ENCODE assay signal across 16 mouse cellular contexts in the genomic region with DNA sequence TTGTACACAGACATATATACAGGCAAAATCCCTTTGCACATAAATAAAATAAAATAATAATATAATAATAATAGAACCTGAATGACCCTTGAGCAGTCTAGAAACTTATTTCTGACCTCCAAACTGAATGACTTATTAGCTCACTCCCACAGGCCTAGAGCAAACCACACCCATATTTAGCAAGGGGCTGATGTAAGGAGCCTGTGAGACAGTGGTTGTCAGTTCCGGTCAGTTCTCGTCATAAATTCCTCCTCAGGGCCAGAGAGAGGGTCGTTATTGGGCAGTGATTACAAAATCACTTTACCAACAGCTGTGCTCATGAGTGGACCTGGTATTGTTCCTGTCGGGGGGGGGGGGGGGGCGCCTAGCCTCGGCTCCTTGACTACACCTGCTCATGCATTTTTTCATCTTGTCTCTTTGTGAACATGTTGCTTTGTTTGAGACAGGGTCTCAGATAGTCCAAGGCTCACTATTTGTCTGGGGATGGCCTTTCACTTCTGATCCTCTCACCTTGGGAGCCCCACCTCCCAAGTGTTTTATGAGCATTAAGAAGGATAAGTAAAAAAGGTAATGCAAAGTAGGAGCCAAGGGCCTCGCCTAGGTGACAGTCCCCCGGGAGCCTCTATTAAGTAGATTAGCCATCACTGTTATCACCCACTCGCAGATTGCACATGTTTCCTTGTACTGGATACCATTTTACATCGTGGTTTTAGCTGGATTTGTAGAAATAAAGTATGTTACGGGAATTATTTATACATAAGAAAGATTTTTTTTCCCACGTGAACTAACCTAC. TPM values are rescaled to one million over a fixed set of nuclear protein-coding genes. Genes with fewer than 3 reads are reported as not detected.
A peak's percentile ranks its signal among the peaks of the same experiment; 100 is the strongest.
DNase-seq lines count a peak whose midpoint lies in the region; ATAC-seq and TF ChIP-seq lines count a peak whose summit lies in the region.
"Had no signal": no experiment of that assay in that cellular context is flagged by ENCODE, and none has a peak within 500 bp of the region (broad histone marks: within the 10 kb centered on the region; RNA-seq: fewer than 3 reads in every experiment).

No protein-coding gene starts in this region.

- H3K4me2 ChIP-seq in liver, embryonic 14.5 days (ENCODE audit: low read depth), result peak overlapping the region; percentile 68
- H3K4me2 ChIP-seq: heart, embryonic 11.5 days; neural tube, embryonic 15.5 days had no signal

- no peaks in the 10 kb centered on the region for H3K9me3 ChIP-seq in liver, embryonic 14.5 days (ENCODE audit: control insufficient read depth, low read length)
- H3K9me3 ChIP-seq: neural tube, embryonic 15.5 days had no signal

- WGBS in bone marrow, adult 2 months, result 6% methylated on average over 12 of the region's 12 CpGs
- 17% methylated on average over 12 of the region's 12 CpGs for WGBS in liver, embryonic 14.5 days (ENCODE audit: insufficient replicate concordance)

- TF ChIP-seq POLR2A in bone marrow, adult 2 months (IDR thresholded peaks at IDR 0.05; ENCODE audit: borderline replicate concordance, control insufficient read depth, low read depth, low read length), result no peak

- no peak for TF ChIP-seq CTCF in bone marrow, adult 2 months (IDR thresholded peaks at IDR 0.05; ENCODE audit: control insufficient read depth, insufficient read depth, low read length)
- no peak for TF ChIP-seq CTCF in liver, embryonic 14.5 days (IDR thresholded peaks at IDR 0.05; ENCODE audit: low read depth)

- no peak overlapping the region for H3K4me3 ChIP-seq in bone marrow, adult 2 months (replicated peaks; ENCODE audit: control insufficient read depth, low read depth, low read length)
- peak overlapping the region in 1 of 2 experiments; percentile 31; a peak in 2 of 4 replicates for H3K4me3 ChIP-seq in liver, embryonic 14.5 days (ENCODE audit: insufficient read depth in 1 of 2, low read depth in 2 of 2, low read length in 2 of 2)
- H3K4me3 ChIP-seq: neural tube, embryonic 15.5 days had no signal

- peak; percentile 59 for ATAC-seq in liver, embryonic 14.5 days (ENCODE audit: insufficient read depth)
- peak; percentile 31 for ATAC-seq in neutrophil, adult 5-6 weeks (ENCODE audit: extremely low read depth, insufficient number of reproducible peaks, low FRiP score, poor library complexity, severe bottlenecking)
- ATAC-seq: midbrain, embryonic 16.5 days had no signal

- DNase-seq in lung, postnatal 25 days (ENCODE audit: low spot score), result peak; percentile 48
- no peak for DNase-seq in lung, postnatal 4 days
- no peak for DNase-seq in liver, embryonic 14.5 days (ENCODE audit: low read depth in 3 of 3, low spot score in 3 of 3)
- DNase-seq in cerebellum, adult 9-10 months, result no peak
- DNase-seq in right cerebral cortex, postnatal 14 days, result no peak
- no peak for DNase-seq in thymus, adult 18-20 months
- DNase-seq: cerebellum, adult 2 months; kidney, adult 18-20 months; layer of hippocampus, adult 9-11 months; lung, postnatal 10 days had no signal

- no peaks in the 10 kb centered on the region for H3K27me3 ChIP-seq in liver, embryonic 14.5 days (ENCODE audit: control insufficient read depth, insufficient read depth, low read length)

- H3K4me1 ChIP-seq in bone marrow, adult 2 months (ENCODE audit: control insufficient read depth, insufficient read depth, low read length), result peaks cover 6% of the 10 kb centered on the region; the same call in 1 of the 2 replicates
- H3K4me1 ChIP-seq in liver, embryonic 14.5 days (replicated peaks; ENCODE audit: control insufficient read depth in 2 of 2, insufficient read depth in 2 of 2, low read length in 1 of 2), result peaks cover 50 to 59% of the 10 kb centered on the region in 2 experiments

- 0 out of 2 replicates have a peak, but pooled peaks have one; percentile 30 for TF ChIP-seq EP300 in liver, embryonic 14.5 days (IDR thresholded peaks at IDR 0.05; ENCODE audit: low read depth)

- peak overlapping the region; percentile 54 for H3K27ac ChIP-seq in bone marrow, adult 2 months (ENCODE audit: control insufficient read depth, insufficient read depth, low read depth, low read length, poor library complexity)
- peak overlapping the region; percentile 63 for H3K27ac ChIP-seq in liver, embryonic 14.5 days
- H3K27ac ChIP-seq: neural tube, embryonic 15.5 days had no signal

- no peaks in the 10 kb centered on the region for H3K36me3 ChIP-seq in liver, embryonic 14.5 days (replicated peaks; ENCODE audit: control insufficient read depth, insufficient read depth, low read depth)
- H3K36me3 ChIP-seq: neural tube, embryonic 15.5 days had no signal

- peak overlapping the region; percentile 54; the same call in 1 of the 2 replicates for H3K9ac ChIP-seq in liver, embryonic 14.5 days (replicated peaks)
- H3K9ac ChIP-seq: neural tube, embryonic 15.5 days had no signal

RNA-seq across cellular contexts. Expression of gene Vps26a, which starts 17.4 kb away (rescaled TPM):
- polyA plus RNA-seq in bone marrow, adult 2 months (2011; ENCODE audit: insufficient read depth, insufficient read length, low replicate concordance, missing spikeins), result 13.6 and 26.5 TPM in 2 replicates
- polyA plus RNA-seq in liver, embryonic 14.5 days (2012; rRNA removed), result 9.1 and 14.7 TPM in 2 replicates
- 40.6 and 42.8 TPM in 2 replicates for polyA plus RNA-seq in liver, embryonic 14.5 days (2014; fragmentation: Nextera tagmentation; extraction: Ambion mirVana)
- total RNA-seq in neutrophil, adult 5-6 weeks (2017), result 54.8 and 64.8 TPM in 2 replicates

RNA-seq across cellular contexts. Expression of gene Srgn, which starts 23.2 kb away (rescaled TPM):
- polyA plus RNA-seq in bone marrow, adult 2 months (2011; ENCODE audit: insufficient read depth, insufficient read length, low replicate concordance, missing spikeins), result 68.7 and 72.9 TPM in 2 replicates
- 23.3 and 23.7 TPM in 2 replicates for polyA plus RNA-seq in liver, embryonic 14.5 days (2012; rRNA removed)
- polyA plus RNA-seq in liver, embryonic 14.5 days (2014; fragmentation: Nextera tagmentation; extraction: Ambion mirVana), result 73.2 and 82.6 TPM in 2 replicates
- 2,014 and 2,052 TPM in 2 replicates for total RNA-seq in neutrophil, adult 5-6 weeks (2017)

RNA-seq across cellular contexts. Expression of gene Supv3l1, which starts 54.5 kb away (rescaled TPM):
- polyA plus RNA-seq in bone marrow, adult 2 months (2011; ENCODE audit: insufficient read depth, insufficient read length, low replicate concordance, missing spikeins), result 19.5 and 28.8 TPM in 2 replicates
- polyA plus RNA-seq in liver, embryonic 14.5 days (2012; rRNA removed), result 12.6 and 16.4 TPM in 2 replicates
- 13.5 and 14.4 TPM in 2 replicates for polyA plus RNA-seq in liver, embryonic 14.5 days (2014; fragmentation: Nextera tagmentation; extraction: Ambion mirVana)
- 15.5 and 17.5 TPM in 2 replicates for total RNA-seq in neutrophil, adult 5-6 weeks (2017)

RNA-seq across cellular contexts. Expression of gene 4930507D05Rik, which starts 54.7 kb away (rescaled TPM):
- not detected in 2 replicates for polyA plus RNA-seq in bone marrow, adult 2 months (2011; ENCODE audit: insufficient read depth, insufficient read length, low replicate concordance, missing spikeins)
- 0.11 TPM in 2 replicates for polyA plus RNA-seq in liver, embryonic 14.5 days (2012; rRNA removed)
- 0.25 TPM in 1 of 2 replicates, not detected in the other for polyA plus RNA-seq in liver, embryonic 14.5 days (2014; fragmentation: Nextera tagmentation; extraction: Ambion mirVana)
- total RNA-seq in neutrophil, adult 5-6 weeks (2017), result 0.23 TPM in 1 of 2 replicates, not detected in the other
- total RNA-seq: gastrocnemius, adult 18-20 months had no signal
